Comparison of ENCODE assay signal across 8 mouse cellular contexts in genomic region chr8:70775227-70775626, GRCm38 (mm10). TPM values are rescaled to one million over a fixed set of nuclear protein-coding genes. Genes with fewer than 3 reads are reported as not detected.
DNase-seq lines count a peak whose midpoint lies in the region; ATAC-seq and TF ChIP-seq lines count a peak whose summit lies in the region.

No protein-coding gene starts in this region.

- peak overlapping the region; percentile 89 for H3K4me2 ChIP-seq in lung, embryonic 14.5 days
- H3K4me2 ChIP-seq in forebrain, embryonic 14.5 days (ENCODE audit: low read length), result peak overlapping the region; percentile 74
- H3K4me2 ChIP-seq in intestine, postnatal 0 days (replicated peaks; ENCODE audit: low read depth), result peak overlapping the region; percentile 99

- no peaks in the 10 kb centered on the region for H3K27me3 ChIP-seq in lung, embryonic 14.5 days (ENCODE audit: insufficient read depth, low read length)
- H3K27me3 ChIP-seq in forebrain, embryonic 14.5 days (replicated peaks; ENCODE audit: control insufficient read depth, insufficient read depth, low read length), result no peaks in the 10 kb centered on the region
- no peaks in the 10 kb centered on the region for H3K27me3 ChIP-seq in intestine, postnatal 0 days (replicated peaks; ENCODE audit: control insufficient read depth, insufficient read depth, low read length)

- peak overlapping the region; percentile 93 for H3K9ac ChIP-seq in lung, embryonic 14.5 days
- H3K9ac ChIP-seq in forebrain, embryonic 14.5 days (ENCODE audit: low read length), result peak overlapping the region; percentile 98
- H3K9ac ChIP-seq in intestine, postnatal 0 days (ENCODE audit: low read depth, low read length), result peak overlapping the region; percentile 96

- 81% methylated on average over 5 of the region's 5 CpGs for WGBS in lung, embryonic 14.5 days
- WGBS in forebrain, embryonic 14.5 days, result 92% methylated on average over 5 of the region's 5 CpGs
- WGBS in intestine, postnatal 0 days, result 78% methylated on average over 5 of the region's 5 CpGs
- WGBS in olfactory bulb, adult 2 months, result 66% methylated on average over 5 of the region's 5 CpGs

- no peak for TF ChIP-seq CTCF in lung, embryonic 14.5 days (IDR thresholded peaks at IDR 0.05; ENCODE audit: low read depth)
- TF ChIP-seq CTCF in intestine, postnatal 0 days (IDR thresholded peaks at IDR 0.05; ENCODE audit: low read depth), result no peak
- peak; percentile 6; the same call in 1 of the 2 replicates for TF ChIP-seq CTCF in olfactory bulb, adult 2 months (IDR thresholded peaks at IDR 0.05; ENCODE audit: insufficient read depth, low read depth, low read length)

- peaks cover 17% of the 10 kb centered on the region for H3K4me1 ChIP-seq in lung, embryonic 14.5 days (ENCODE audit: insufficient read depth)
- peaks cover 35% of the 10 kb centered on the region for H3K4me1 ChIP-seq in forebrain, embryonic 14.5 days (ENCODE audit: control insufficient read depth, insufficient read depth, low read length)
- H3K4me1 ChIP-seq in intestine, postnatal 0 days (replicated peaks; ENCODE audit: control insufficient read depth, insufficient read depth, low read length), result peaks cover 26% of the 10 kb centered on the region; the same call in 1 of the 2 replicates
- H3K4me1 ChIP-seq in olfactory bulb, adult 2 months (ENCODE audit: control insufficient read depth, insufficient read depth, low read length), result peaks cover 44% of the 10 kb centered on the region

- no peaks in the 10 kb centered on the region for H3K9me3 ChIP-seq in lung, embryonic 14.5 days (ENCODE audit: low read depth, low read length)
- no peaks in the 10 kb centered on the region for H3K9me3 ChIP-seq in forebrain, embryonic 14.5 days (replicated peaks; ENCODE audit: control insufficient read depth, low read length)
- H3K9me3 ChIP-seq in intestine, postnatal 0 days (ENCODE audit: control insufficient read depth), result no peaks in the 10 kb centered on the region

- peaks cover 67% of the 10 kb centered on the region for H3K36me3 ChIP-seq in lung, embryonic 14.5 days (ENCODE audit: insufficient read depth)
- peaks cover 65% of the 10 kb centered on the region for H3K36me3 ChIP-seq in forebrain, embryonic 14.5 days (ENCODE audit: control insufficient read depth, insufficient read depth, low read length)
- peaks cover 47% of the 10 kb centered on the region for H3K36me3 ChIP-seq in intestine, postnatal 0 days (ENCODE audit: control insufficient read depth, insufficient read depth)

- H3K4me3 ChIP-seq in lung, embryonic 14.5 days (ENCODE audit: low read depth, low read length), result peak overlapping the region; percentile 90
- peak overlapping the region; percentile 86 for H3K4me3 ChIP-seq in forebrain, embryonic 14.5 days (ENCODE audit: low read depth, low read length)
- peak overlapping the region; percentile 81; the same call in 1 of the 2 replicates for H3K4me3 ChIP-seq in intestine, postnatal 0 days (ENCODE audit: low read depth, low read length)
- H3K4me3 ChIP-seq in olfactory bulb, adult 2 months (ENCODE audit: insufficient read depth, low read depth, low read length), result peak overlapping the region; percentile 78

- no peak for ATAC-seq in lung, embryonic 14.5 days (ENCODE audit: insufficient read depth)
- no peak for ATAC-seq in forebrain, embryonic 14.5 days
- no peak for ATAC-seq in intestine, postnatal 0 days

- no peak for TF ChIP-seq POLR2A in olfactory bulb, adult 2 months (IDR thresholded peaks at IDR 0.05; ENCODE audit: insufficient read depth, low read depth, low read length)

- DNase-seq in lung, embryonic 14.5 days, result no peak
- DNase-seq in lung, postnatal 25 days (ENCODE audit: low spot score), result no peak
- no peak for DNase-seq in forebrain, embryonic 14.5 days (ENCODE audit: low spot score)
- DNase-seq in urinary bladder, adult 2 months (ENCODE audit: low spot score), result no peak
- DNase-seq in right cerebral cortex, postnatal 36 days (ENCODE audit: low spot score in 2 of 2), result no peak
- no peak for DNase-seq in spleen, postnatal 36 days (ENCODE audit: low spot score in 2 of 2)

- no peak overlapping the region for H3K27ac ChIP-seq in lung, embryonic 14.5 days (ENCODE audit: low read depth)
- H3K27ac ChIP-seq in forebrain, embryonic 14.5 days (ENCODE audit: low read depth, low read length), result no peak overlapping the region
- peak overlapping the region; percentile 98 for H3K27ac ChIP-seq in intestine, postnatal 0 days (ENCODE audit: low read depth, low read length)
- H3K27ac ChIP-seq in olfactory bulb, adult 2 months (ENCODE audit: insufficient read depth, low read depth, low read length), result no peak overlapping the region

RNA-seq across cellular contexts. Expression of gene Pik3r2, which starts 1.3 kb away (rescaled TPM):
- polyA plus RNA-seq in lung, embryonic 14.5 days (2014; fragmentation: Nextera tagmentation; extraction: Ambion mirVana), result 46.5 and 52.4 TPM in 2 replicates
- 57.9 and 84.9 TPM in 2 replicates for polyA plus RNA-seq in forebrain, embryonic 14.5 days (2014; fragmentation: Nextera tagmentation; extraction: Ambion mirVana)
- polyA plus RNA-seq in intestine, postnatal 0 days (2015; fragmentation: Nextera tagmentation; extraction: Ambion mirVana), result 37.4 and 41.0 TPM in 2 replicates
- polyA plus RNA-seq in olfactory bulb, adult 2 months (2012; ENCODE audit: insufficient read depth, insufficient read length, low replicate concordance, missing spikeins), result not detected in 2 replicates
- 57.3 and 66.0 TPM in 2 replicates for polyA plus RNA-seq in urinary bladder, adult 2 months (2012; rRNA removed)

RNA-seq across cellular contexts. Expression of gene Mpv17l2, which starts 14.5 kb away (rescaled TPM):
- 27.9 and 29.4 TPM in 2 replicates for polyA plus RNA-seq in lung, embryonic 14.5 days (2014; fragmentation: Nextera tagmentation; extraction: Ambion mirVana)
- 52.3 and 60.8 TPM in 2 replicates for polyA plus RNA-seq in forebrain, embryonic 14.5 days (2014; fragmentation: Nextera tagmentation; extraction: Ambion mirVana)
- polyA plus RNA-seq in intestine, postnatal 0 days (2015; fragmentation: Nextera tagmentation; extraction: Ambion mirVana), result 76.3 and 80.6 TPM in 2 replicates
- not detected in 2 replicates for polyA plus RNA-seq in olfactory bulb, adult 2 months (2012; ENCODE audit: insufficient read depth, insufficient read length, low replicate concordance, missing spikeins)
- 38.2 and 41.9 TPM in 2 replicates for polyA plus RNA-seq in urinary bladder, adult 2 months (2012; rRNA removed)

RNA-seq across cellular contexts. Expression of gene Rab3a, which starts 20.7 kb away (rescaled TPM):
- polyA plus RNA-seq in lung, embryonic 14.5 days (2014; fragmentation: Nextera tagmentation; extraction: Ambion mirVana), result 10.5 and 12.0 TPM in 2 replicates
- 330 and 371 TPM in 2 replicates for polyA plus RNA-seq in forebrain, embryonic 14.5 days (2014; fragmentation: Nextera tagmentation; extraction: Ambion mirVana)
- polyA plus RNA-seq in intestine, postnatal 0 days (2015; fragmentation: Nextera tagmentation; extraction: Ambion mirVana), result 18.8 and 19.5 TPM in 2 replicates
- 431 and 581 TPM in 2 replicates for polyA plus RNA-seq in olfactory bulb, adult 2 months (2012; ENCODE audit: insufficient read depth, insufficient read length, low replicate concordance, missing spikeins)
- polyA plus RNA-seq in urinary bladder, adult 2 months (2012; rRNA removed), result 34.1 and 35.3 TPM in 2 replicates

RNA-seq across cellular contexts. Expression of gene Mast3, which starts 29.6 kb away (rescaled TPM):
- polyA plus RNA-seq in lung, embryonic 14.5 days (2014; fragmentation: Nextera tagmentation; extraction: Ambion mirVana), result 16.1 and 18.0 TPM in 2 replicates
- 15.5 and 18.6 TPM in 2 replicates for polyA plus RNA-seq in forebrain, embryonic 14.5 days (2014; fragmentation: Nextera tagmentation; extraction: Ambion mirVana)
- 4.4 and 7.2 TPM in 2 replicates for polyA plus RNA-seq in intestine, postnatal 0 days (2015; fragmentation: Nextera tagmentation; extraction: Ambion mirVana)
- 57.2 TPM in 1 of 2 replicates, not detected in the other for polyA plus RNA-seq in olfactory bulb, adult 2 months (2012; ENCODE audit: insufficient read depth, insufficient read length, low replicate concordance, missing spikeins)
- polyA plus RNA-seq in urinary bladder, adult 2 months (2012; rRNA removed), result 19.5 and 19.7 TPM in 2 replicates

RNA-seq across cellular contexts. Expression of gene Il12rb1, which starts 33.0 kb away (rescaled TPM):
- 0.17 TPM in 1 of 2 replicates, not detected in the other for polyA plus RNA-seq in lung, embryonic 14.5 days (2014; fragmentation: Nextera tagmentation; extraction: Ambion mirVana)
- polyA plus RNA-seq in forebrain, embryonic 14.5 days (2014; fragmentation: Nextera tagmentation; extraction: Ambion mirVana), result 0.22 TPM in 1 of 2 replicates, not detected in the other
- 0.29 and 0.31 TPM in 2 replicates for polyA plus RNA-seq in intestine, postnatal 0 days (2015; fragmentation: Nextera tagmentation; extraction: Ambion mirVana)
- polyA plus RNA-seq in olfactory bulb, adult 2 months (2012; ENCODE audit: insufficient read depth, insufficient read length, low replicate concordance, missing spikeins), result not detected in 2 replicates
- 0.58 and 0.94 TPM in 2 replicates for polyA plus RNA-seq in urinary bladder, adult 2 months (2012; rRNA removed)

Comparison
In these comparisons a context has a peak if more than half of its experiments do, and no peak if none do; other contexts are left out.
1. RNA of gene Pik3r2, which starts 1.3 kb away (polyA plus RNA-seq): 57.9 to 84.9 TPM in forebrain, embryonic 14.5 days, 57.3 to 66.0 TPM in urinary bladder, adult 2 months, 46.5 to 52.4 TPM in lung, embryonic 14.5 days and 37.4 to 41.0 TPM in intestine, postnatal 0 days; not detected in olfactory bulb, adult 2 months; every median in the first group is over 10 times any median in the second.
2. RNA of gene Mpv17l2, which starts 14.5 kb away (polyA plus RNA-seq): 76.3 to 80.6 TPM in intestine, postnatal 0 days, 52.3 to 60.8 TPM in forebrain, embryonic 14.5 days, 38.2 to 41.9 TPM in urinary bladder, adult 2 months and 27.9 to 29.4 TPM in lung, embryonic 14.5 days; not detected in olfactory bulb, adult 2 months; every median in the first group is over 10 times any median in the second.
3. Peak in every context shown above with its lines, with median percentiles within 50 percentile points of each other: H3K4me2 ChIP-seq, H3K4me3 ChIP-seq and H3K9ac ChIP-seq.